Mouse (Mus musculus) heart, postnatal 0 days (tissue): ENCODE measurements around the gene Ephb1.

Experiments used
- CTCF ChIP-seq: IDR thresholded peaks from 2 replicates; pipeline ENCODE4 v1.5.1; 2016; ENCODE audit warnings: antibody characterized with exemption, control low read depth, low read depth
- EP300 ChIP-seq: IDR thresholded peaks from 2 replicates; pipeline ENCODE4 v1.6.1; 2016; ENCODE audit warnings: antibody characterized with exemption, low read depth

GRCm38 (mm10) chr9:102111471-102111870 is 243.0 kb downstream of the Ephb1 start:
- TF ChIP-seq CTCF, result no peak
- no peak for TF ChIP-seq EP300
